Mouse (Mus musculus) heart, adult 2 months (tissue): ENCODE measurements at regions not wholly inside any gene's neighbourhood (a gene's known extent, or its start where the extent isn't known, plus 50 kb on each side); places are given as distances from the start of the nearest gene placed in this dataset.

Experiments used
- CTCF ChIP-seq: fragments of 200-600 bp; IDR thresholded peaks from 2 replicates; pipeline ENCODE4 v1.8.1; 2022; ENCODE audit warnings: antibody characterized with exemption, mild to moderate bottlenecking, moderate library complexity
- EP300 ChIP-seq: fragments of 200-500 bp; IDR thresholded peaks from 2 replicates; pipeline ENCODE4 v1.6.1; 2011; ENCODE audit warnings: low read depth, low read length, control low read depth; ENCODE audit not compliant: insufficient read depth
- POLR2A ChIP-seq: fragments of 200-500 bp; IDR thresholded peaks from 2 replicates; pipeline ENCODE4 v1.6.1; 2011; ENCODE audit warnings: mild to moderate bottlenecking, low read depth, low read length, control low read depth; ENCODE audit not compliant: insufficient read depth

DNA sequence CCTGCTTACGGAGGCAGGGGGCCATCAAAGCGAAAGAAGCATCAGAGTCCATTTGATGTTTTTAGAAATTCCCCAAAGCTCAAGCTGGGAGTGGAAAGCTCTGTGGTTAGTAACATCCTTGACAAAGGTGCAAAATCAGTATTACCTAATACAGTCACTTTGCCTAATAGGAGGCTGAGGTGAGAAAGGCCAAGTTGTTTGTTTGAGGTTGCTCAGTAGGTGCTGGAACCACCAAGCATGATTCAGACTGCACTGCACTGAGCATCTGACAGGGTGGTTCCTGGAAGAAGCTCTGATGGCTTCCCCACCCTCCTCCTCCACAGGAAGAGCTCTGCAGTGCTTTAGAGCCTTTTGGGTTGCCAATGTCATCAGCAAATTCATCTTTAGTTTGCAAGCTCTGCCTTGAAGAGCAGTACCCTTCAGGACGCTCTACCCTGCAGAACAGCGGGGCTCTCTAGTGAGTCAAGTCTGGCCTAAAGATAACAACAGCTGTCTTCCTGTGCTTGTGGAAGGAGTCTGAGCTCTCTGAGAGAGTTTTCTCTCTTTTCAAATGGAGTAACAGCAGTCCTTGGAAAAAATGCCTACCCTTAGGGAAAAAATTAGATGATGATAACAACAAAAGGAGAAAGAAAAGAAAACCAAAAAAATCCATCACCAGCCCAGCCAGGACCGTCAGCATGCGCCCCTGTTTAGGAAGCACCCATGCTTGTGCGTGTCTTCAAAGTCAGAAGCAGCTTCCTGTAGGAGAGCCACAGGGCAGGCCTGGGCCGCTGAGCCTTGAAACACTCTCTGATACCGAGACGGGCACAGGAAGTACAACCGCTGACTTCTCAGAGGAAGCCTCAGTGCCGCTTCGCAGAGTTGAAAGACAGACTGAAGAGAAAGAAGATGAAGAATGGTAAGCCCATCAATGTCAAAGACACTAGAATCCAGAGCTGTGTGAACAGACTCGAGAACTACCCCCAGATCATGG lies 75.6 kb upstream of the Sp4 start:
- TF ChIP-seq CTCF (no peak), EP300 (no peak), POLR2A (no peak)
